Mouse (Mus musculus) layer of hippocampus, postnatal 10 days (tissue): Measurements from ENCODE around the gene Gfod2. TPM values are rescaled to one million over a fixed set of nuclear protein-coding genes. Genes with fewer than 3 reads are reported as not detected.
A peak's percentile ranks its signal among the peaks of the same experiment; 100 is the strongest.

Experiments
- DNase-seq, 2 experiments: peaks; one replicate each; pipeline ENCODE4 v3.0.0; 2021; ENCODE audit warnings: low spot score in 2 of 2
- total RNA-seq, 2 experiments: library from RNA; stranded (reverse); gene quantifications; 2 replicates each; pipeline ENCODE4 v1.2.3; 2021

The Gfod2 gene
- total RNA-seq, 2 experiments from 2014 or later, result 25.2 to 30.7 TPM

- no peak for DNase-seq
These were observed 10.2 kb upstream of the Gfod2 start for GRCm38 (mm10) chr8:105768485-105769257.

- DNase-seq, result no peak
These were observed 628 bp downstream of the Gfod2 start for GRCm38 (mm10) chr8:105757796-105758276.

GRCm38 (mm10) chr8:105754688-105755087, 3.8 kb downstream of the Gfod2 start:
- no peak for DNase-seq

GRCm38 (mm10) chr8:105753916-105754315, 4.5 kb downstream of the Gfod2 start:
- DNase-seq, result no peak

GRCm38 (mm10) chr8:105750606-105751005, 7.9 kb downstream of the Gfod2 start:
- peak; percentile 48 to 64 for DNase-seq

- DNase-seq, result no peak
These were observed 15.2 kb downstream of the Gfod2 start for GRCm38 (mm10) chr8:105743301-105743700.

- DNase-seq, result no peak
These were observed 19.2 kb downstream of the Gfod2 start for GRCm38 (mm10) chr8:105739216-105739615.

- no peak for DNase-seq
These were observed 26.3 kb downstream of the Gfod2 start for GRCm38 (mm10) chr8:105732186-105732585.

GRCm38 (mm10) chr8:105727397-105728124, 30.9 kb downstream of the Gfod2 start:
- no peak for DNase-seq

GRCm38 (mm10) chr8:105725726-105726125, 32.7 kb downstream of the Gfod2 start:
- no peak for DNase-seq

GRCm38 (mm10) chr8:105722861-105723260, 35.6 kb downstream of the Gfod2 start:
- DNase-seq, result no peak

- DNase-seq, result no peak
These were observed 38.8 kb downstream of the Gfod2 start for GRCm38 (mm10) chr8:105719637-105720036.

- no peak for DNase-seq
These were observed 42.0 kb downstream of the Gfod2 start for GRCm38 (mm10) chr8:105716302-105716945.

GRCm38 (mm10) chr8:105715042-105715441, 43.4 kb downstream of the Gfod2 start:
- no peak for DNase-seq

GRCm38 (mm10) chr8:105714139-105714538, 44.3 kb downstream of the Gfod2 start:
- peak; percentile 90 to 91 for DNase-seq

GRCm38 (mm10) chr8:105712286-105712685, 46.2 kb downstream of the Gfod2 start:
- no peak for DNase-seq

GRCm38 (mm10) chr8:105709317-105709716, 49.1 kb downstream of the Gfod2 start:
- DNase-seq, result no peak

- no peak for DNase-seq
These were observed 49.8 kb downstream of the Gfod2 start for GRCm38 (mm10) chr8:105708675-105709074.

- peak; percentile 86 to 88 for DNase-seq
These were observed 50.7 kb downstream of the Gfod2 start, which contains the start of the genes 4933405L10Rik and Enkd1 for GRCm38 (mm10) chr8:105707498-105708403. 4933405L10Rik (plus strand) TSS chr8:105707655. Enkd1 (minus strand) TSS chr8:105708210.

GRCm38 (mm10) chr8:105706426-105706825, 52.0 kb downstream of the Gfod2 start:
- no peak for DNase-seq

GRCm38 (mm10) chr8:105704955-105705354, 53.5 kb downstream of the Gfod2 start:
- no peak for DNase-seq
